Mouse (Mus musculus) forebrain, embryonic 12.5 days (tissue): ENCODE measurements at regions not wholly inside any gene's neighbourhood (a gene's known extent, or its start where the extent isn't known, plus 50 kb on each side); places are given as distances from the start of the nearest gene placed in this dataset.

Source experiments
- ATAC-seq: fragments of 200-750 bp; cut with Nextera tagmentation; 2 replicates; pipeline ENCODE4 v1.8.0; 2017; ENCODE audit warnings: moderate TSS enrichment; ENCODE audit not compliant: low FRiP score
- H3K27ac ChIP-seq: fragments of 300-500 bp; sonication (generic); 2 replicates; pipeline ENCODE4 v1.5.1; 2016; ENCODE audit warnings: mild to moderate bottlenecking
- H3K27me3 ChIP-seq: fragments of 300-500 bp; sonication (generic); 2 replicates; pipeline ENCODE4 v1.6.1; 2016; ENCODE audit warnings: mild to moderate bottlenecking
- H3K36me3 ChIP-seq: fragments of 300-500 bp; sonication (generic); replicated peaks from 2 replicates; pipeline ENCODE4 v1.6.1; 2016; ENCODE audit warnings: mild to moderate bottlenecking
- H3K4me1 ChIP-seq: fragments of 300-500 bp; sonication (generic); 2 replicates; pipeline ENCODE4 v1.6.1; 2016
- H3K4me2 ChIP-seq: fragments of 300-500 bp; sonication (generic); 2 replicates; pipeline ENCODE4 v1.6.1; 2016; ENCODE audit warnings: mild to moderate bottlenecking, moderate library complexity
- H3K4me3 ChIP-seq: fragments of 300-500 bp; sonication (generic); replicated peaks from 2 replicates; pipeline ENCODE4 v1.5.1; 2016; ENCODE audit warnings: mild to moderate bottlenecking
- H3K9ac ChIP-seq: fragments of 300-500 bp; sonication (generic); 2 replicates; pipeline ENCODE4 v1.6.1; 2016; ENCODE audit warnings: mild to moderate bottlenecking
- H3K9me3 ChIP-seq: fragments of 300-500 bp; sonication (generic); 2 replicates; pipeline ENCODE4 v1.6.1; 2016
- WGBS: fragments of 180-500 bp; shearing (Covaris S2); methylation state at CpG from one replicate; pipeline ENCODE4 v1.1.7; 2016; 5-methylcytosine and 5-hydroxymethylcytosine counted together

DNA sequence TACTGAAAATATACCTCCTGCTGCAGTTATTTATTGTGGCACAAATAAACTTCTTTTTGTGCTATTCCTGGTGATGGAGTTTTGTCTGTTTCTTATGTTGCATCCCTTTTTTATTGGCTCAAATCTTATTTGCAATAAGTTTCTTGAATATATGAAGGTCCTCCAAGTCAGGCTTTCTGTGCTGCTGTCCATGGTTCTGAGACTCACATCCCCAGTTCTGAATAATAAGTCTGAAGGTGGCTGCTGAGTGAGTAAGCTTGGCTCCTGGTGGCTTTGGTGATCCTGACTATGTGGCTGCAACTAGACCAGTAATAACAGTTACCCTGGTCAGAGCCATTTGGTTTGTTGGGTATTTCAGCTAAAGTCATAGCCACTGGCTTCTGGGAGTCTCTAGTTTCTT is 433.6 kb upstream of the Nova1 start:
- H3K9me3 ChIP-seq = no peaks in the 10 kb centered on the region
- no peak overlapping the region for H3K4me2 ChIP-seq
- no peaks in the 10 kb centered on the region for H3K27me3 ChIP-seq
- H3K36me3 ChIP-seq = no peaks in the 10 kb centered on the region
- H3K9ac ChIP-seq = no peak overlapping the region
- H3K4me1 ChIP-seq = no peaks in the 10 kb centered on the region
- no peak overlapping the region for H3K4me3 ChIP-seq
- no peak overlapping the region for H3K27ac ChIP-seq
- no peak for ATAC-seq

DNA sequence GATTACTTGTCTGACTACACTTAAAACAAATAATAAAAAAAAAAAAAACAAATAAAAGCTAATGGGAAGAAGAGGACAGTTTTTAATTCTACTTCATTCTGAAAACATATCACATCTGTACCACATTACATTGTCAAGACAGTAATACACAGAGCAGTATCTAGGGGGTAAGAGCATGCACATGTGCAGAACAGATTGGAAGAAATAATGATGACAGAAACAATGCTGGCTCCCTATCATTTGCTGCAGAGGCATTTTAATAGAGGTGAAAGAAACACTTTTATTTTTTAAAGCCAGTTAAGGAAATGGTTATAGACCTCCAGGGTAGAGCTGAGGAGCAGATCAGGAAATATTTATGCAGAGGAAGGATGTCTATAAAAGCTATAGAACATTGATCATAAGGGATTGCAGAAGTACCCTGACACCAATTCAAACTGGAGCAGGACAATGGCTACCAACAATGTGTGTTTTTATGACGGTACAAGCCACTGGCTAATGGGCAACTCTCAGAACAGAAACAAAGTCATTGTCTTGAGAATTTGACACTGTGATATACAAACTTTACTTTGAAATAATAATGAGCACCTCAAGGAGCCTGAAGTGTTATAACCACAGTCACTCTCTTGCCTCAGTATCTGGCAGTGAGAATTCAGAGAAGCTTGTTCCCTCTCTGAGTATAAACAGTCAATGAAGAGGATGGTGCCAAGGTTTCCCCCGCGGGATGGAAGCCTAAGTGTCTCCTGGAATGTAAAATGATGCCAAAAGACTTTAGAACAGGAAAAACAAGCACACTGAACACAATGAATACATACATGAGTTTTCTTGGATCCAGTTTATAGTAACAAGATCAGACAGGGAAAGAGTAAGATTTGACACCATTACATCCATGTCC is 425.1 kb upstream of the Nova1 start:
- Histone ChIP-seq H3K27ac (no peak overlapping the region), H3K9me3 (no peaks in the 10 kb centered on the region), H3K27me3 (no peaks in the 10 kb centered on the region), H3K4me1 (no peaks in the 10 kb centered on the region), H3K36me3 (no peaks in the 10 kb centered on the region), H3K4me3 (no peak overlapping the region), H3K4me2 (no peak overlapping the region), H3K9ac (no peak overlapping the region)
- 72% methylated on average over 3 of the region's 3 CpGs for WGBS
- ATAC-seq = no peak

DNA sequence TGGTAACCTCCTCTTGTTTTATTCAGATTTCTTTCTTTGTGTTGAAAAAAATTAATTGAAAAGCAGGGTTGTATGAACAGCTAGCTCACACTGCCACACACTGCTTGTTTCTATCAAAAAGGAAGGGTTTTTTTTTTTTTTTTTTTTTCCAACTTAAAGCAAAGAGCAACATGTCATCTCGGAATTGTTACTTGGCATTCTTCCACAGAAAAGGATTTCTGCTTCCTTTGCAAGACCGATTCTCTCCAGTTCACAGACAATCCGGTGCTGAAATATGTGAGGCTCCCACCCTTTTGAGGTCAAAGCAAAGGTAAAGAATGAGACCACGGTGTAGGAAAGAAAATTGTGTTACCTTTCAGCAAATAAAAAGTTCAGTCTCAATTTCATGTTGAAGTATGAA is 401.3 kb upstream of the Nova1 start:
- no peak overlapping the region for H3K27ac ChIP-seq
- H3K4me3 ChIP-seq = no peak overlapping the region
- no peaks in the 10 kb centered on the region for H3K36me3 ChIP-seq
- H3K9me3 ChIP-seq = no peaks in the 10 kb centered on the region
- no peaks in the 10 kb centered on the region for H3K27me3 ChIP-seq
- no peak overlapping the region for H3K4me2 ChIP-seq
- WGBS = 58% methylated on average over 4 of the region's 4 CpGs
- ATAC-seq = no peak
- no peaks in the 10 kb centered on the region for H3K4me1 ChIP-seq
- H3K9ac ChIP-seq = no peak overlapping the region

DNA sequence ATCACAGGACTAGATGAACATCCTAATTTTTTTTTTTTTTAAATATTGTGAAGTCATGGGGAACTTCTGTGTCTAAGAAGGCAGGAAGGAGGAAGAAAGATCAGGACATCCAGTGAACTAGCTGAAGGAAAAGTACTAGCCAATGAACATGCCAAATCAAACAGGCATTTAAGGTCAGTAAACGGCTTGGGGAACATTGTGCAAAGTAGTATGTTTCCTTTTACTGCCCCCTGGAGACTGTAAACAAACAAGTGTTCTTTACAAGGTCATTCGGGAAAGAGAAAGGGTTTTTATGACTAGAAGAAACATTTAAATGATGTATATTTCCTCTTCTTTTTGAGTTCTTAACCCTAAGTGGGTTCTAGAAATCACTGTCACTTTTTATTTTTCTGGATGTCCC is 400.6 kb upstream of the Nova1 start:
- no peak overlapping the region for H3K9ac ChIP-seq
- ATAC-seq = no peak
- H3K4me2 ChIP-seq = no peak overlapping the region
- no peaks in the 10 kb centered on the region for H3K9me3 ChIP-seq
- H3K36me3 ChIP-seq = no peaks in the 10 kb centered on the region
- 60% methylated on average over 2 of the region's 2 CpGs for WGBS
- H3K4me3 ChIP-seq = no peak overlapping the region
- no peaks in the 10 kb centered on the region for H3K4me1 ChIP-seq
- H3K27ac ChIP-seq = no peak overlapping the region
- H3K27me3 ChIP-seq = no peaks in the 10 kb centered on the region

DNA sequence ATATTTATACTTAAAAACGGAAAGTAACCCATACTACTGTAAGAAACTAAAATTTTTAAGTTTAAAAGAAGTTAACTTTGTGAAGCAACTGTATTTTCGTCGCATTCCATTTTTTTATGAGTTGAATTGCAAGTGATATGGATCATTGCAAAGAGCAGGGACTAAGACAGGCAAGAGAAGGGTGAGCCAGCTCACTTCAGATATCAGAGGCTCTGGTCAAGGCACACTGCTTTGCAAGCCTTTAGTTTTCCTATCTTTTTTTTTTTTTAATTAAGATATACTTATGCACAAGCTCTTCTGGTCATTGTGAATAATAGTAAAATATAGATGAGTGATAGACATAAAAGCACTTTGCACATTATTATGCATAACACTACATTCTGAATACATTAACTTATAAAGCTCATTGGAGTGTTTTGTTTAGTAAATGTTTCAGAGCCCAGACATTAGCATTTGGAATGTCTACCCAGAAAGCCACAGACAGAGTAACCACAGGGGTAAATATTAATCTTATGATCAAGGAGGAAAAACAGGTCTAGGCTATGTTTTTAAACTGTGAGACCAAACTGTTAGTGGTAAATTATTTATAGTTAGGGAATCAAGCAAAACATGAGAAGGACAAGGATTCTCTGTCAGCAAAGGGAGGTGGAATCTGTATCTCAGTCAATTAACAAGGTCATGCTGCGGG is 392.8 kb upstream of the Nova1 start:
- no peak overlapping the region for H3K4me3 ChIP-seq
- 85% methylated on average over 4 of the region's 4 CpGs for WGBS
- H3K4me1 ChIP-seq = no peaks in the 10 kb centered on the region
- no peak overlapping the region for H3K9ac ChIP-seq
- no peak for ATAC-seq
- no peak overlapping the region for H3K4me2 ChIP-seq
- no peaks in the 10 kb centered on the region for H3K27me3 ChIP-seq
- H3K27ac ChIP-seq = no peak overlapping the region
- no peaks in the 10 kb centered on the region for H3K36me3 ChIP-seq
- no peaks in the 10 kb centered on the region for H3K9me3 ChIP-seq

DNA sequence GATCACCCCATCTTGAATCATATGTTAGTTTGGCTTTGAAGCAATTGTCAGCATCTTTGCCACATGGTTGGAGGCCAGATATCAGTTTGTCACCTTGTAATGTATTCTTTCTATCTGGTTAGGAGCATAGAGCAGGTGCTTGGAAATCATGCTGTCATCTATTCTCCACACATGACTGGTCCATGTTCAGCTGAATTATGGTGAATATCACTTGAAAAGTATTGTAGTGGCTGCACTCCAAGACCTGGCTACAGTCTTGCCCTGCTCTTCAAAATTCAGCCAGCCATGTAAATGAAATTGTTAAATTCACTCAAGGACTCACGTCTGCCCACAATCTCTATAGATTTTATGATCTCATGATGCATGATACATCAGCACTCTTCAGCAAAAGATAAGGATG is 384.2 kb upstream of the Nova1 start:
- no peak overlapping the region for H3K4me2 ChIP-seq
- H3K36me3 ChIP-seq = no peaks in the 10 kb centered on the region
- WGBS = 77% methylated on average over 1 of the region's 1 CpGs
- H3K9me3 ChIP-seq = no peaks in the 10 kb centered on the region
- H3K4me3 ChIP-seq = no peak overlapping the region
- H3K9ac ChIP-seq = no peak overlapping the region
- H3K27ac ChIP-seq = no peak overlapping the region
- no peaks in the 10 kb centered on the region for H3K4me1 ChIP-seq
- no peak for ATAC-seq
- H3K27me3 ChIP-seq = no peaks in the 10 kb centered on the region

DNA sequence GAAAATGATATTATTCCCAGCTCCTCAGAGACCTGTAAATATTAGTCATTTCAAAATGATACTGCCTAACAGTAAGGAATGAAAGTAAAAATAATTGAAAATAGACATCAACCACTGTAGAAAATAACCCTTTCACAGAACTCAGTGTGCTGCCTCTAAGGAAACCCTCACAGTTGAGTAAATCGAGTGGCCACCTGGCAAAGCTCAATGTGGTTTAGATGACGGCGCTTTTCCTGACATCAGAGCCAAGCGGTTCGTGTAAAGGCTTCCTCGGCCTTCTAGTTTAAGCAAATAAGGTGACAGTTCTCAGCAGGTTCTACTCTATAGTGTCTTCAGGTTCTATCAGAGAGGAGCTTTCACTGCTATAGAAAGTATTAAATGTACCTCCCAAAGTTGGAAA is 379.9 kb upstream of the Nova1 start:
- H3K27ac ChIP-seq = no peak overlapping the region
- no peaks in the 10 kb centered on the region for H3K27me3 ChIP-seq
- H3K4me1 ChIP-seq = no peaks in the 10 kb centered on the region
- no peak overlapping the region for H3K9ac ChIP-seq
- 81% methylated on average over 6 of the region's 6 CpGs for WGBS
- no peak overlapping the region for H3K4me2 ChIP-seq
- no peak for ATAC-seq
- no peaks in the 10 kb centered on the region for H3K9me3 ChIP-seq
- H3K36me3 ChIP-seq = no peaks in the 10 kb centered on the region
- H3K4me3 ChIP-seq = no peak overlapping the region

DNA sequence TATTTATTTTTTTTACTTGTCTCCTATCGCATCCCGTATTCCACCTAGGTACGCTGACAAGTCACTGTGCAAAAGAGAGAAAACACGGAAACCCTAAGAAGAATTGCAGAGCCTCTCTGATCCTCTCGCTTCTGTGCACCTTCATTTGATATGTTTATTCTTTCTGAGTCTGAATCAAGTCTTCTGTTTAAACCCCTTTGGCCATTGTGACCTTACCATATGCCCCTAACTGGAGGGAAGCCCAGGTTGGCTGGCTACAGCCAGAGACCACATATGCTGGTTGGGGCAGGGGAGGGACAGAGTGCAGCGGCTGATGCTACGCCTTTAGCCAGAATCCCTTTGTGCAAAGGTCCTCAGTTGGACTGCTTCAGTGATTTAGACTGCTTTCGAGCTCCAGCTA is 346.0 kb upstream of the Nova1 start:
- Histone ChIP-seq H3K27me3 (no peaks in the 10 kb centered on the region), H3K4me3 (peak overlapping the region; percentile 23), H3K4me1 (peaks cover 25% of the 10 kb centered on the region), H3K9me3 (no peaks in the 10 kb centered on the region), H3K36me3 (no peaks in the 10 kb centered on the region), H3K27ac (peak overlapping the region; percentile 59; the same call in 1 of the 2 replicates), H3K4me2 (peak overlapping the region; percentile 42), H3K9ac (no peak overlapping the region)
- WGBS = 44% methylated on average over 8 of the region's 8 CpGs
- peak; percentile 21; the same call in 1 of the 2 replicates for ATAC-seq

DNA sequence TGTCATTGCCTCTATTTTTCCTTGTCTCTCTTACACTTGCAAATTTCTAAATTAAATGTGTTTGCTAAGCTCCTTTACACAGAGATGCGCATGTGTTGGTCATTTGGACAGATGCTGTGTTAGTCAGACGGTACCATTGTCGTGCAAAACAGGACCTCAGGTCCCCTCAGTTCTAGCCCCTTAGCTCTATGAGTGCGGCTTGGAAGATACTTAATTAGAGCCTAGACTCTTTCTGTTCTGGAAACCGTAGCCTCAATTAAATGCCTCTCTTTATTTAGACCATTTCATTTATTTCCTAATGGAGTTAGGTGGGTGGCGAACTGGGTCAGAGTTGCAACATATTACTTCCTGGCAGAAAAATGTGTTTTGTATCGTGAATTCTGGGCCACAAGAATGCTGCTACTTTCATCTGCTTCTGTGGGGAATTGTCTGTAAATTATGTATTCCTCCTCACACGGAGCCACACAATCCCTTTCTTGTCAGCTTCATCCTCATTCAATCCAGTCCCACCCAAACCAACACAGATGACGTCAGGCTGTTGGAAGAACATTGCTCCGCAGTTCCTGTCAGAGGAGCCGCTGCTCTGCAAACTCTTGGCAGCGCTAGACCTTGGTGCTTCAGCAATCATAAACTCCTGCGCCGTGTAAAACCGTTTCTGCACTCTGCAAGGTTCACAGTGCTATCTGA is 345.4 kb upstream of the Nova1 start:
- 10% methylated on average over 15 of the region's 15 CpGs for WGBS
- ATAC-seq = peak; percentile 83
- Histone ChIP-seq H3K4me1 (peaks cover 25% of the 10 kb centered on the region), H3K27me3 (no peaks in the 10 kb centered on the region), H3K27ac (peak overlapping the region; percentile 59; the same call in 1 of the 2 replicates), H3K9ac (no peak overlapping the region), H3K4me2 (peak overlapping the region; percentile 42), H3K4me3 (peak overlapping the region; percentile 23), H3K9me3 (no peaks in the 10 kb centered on the region), H3K36me3 (no peaks in the 10 kb centered on the region)

DNA sequence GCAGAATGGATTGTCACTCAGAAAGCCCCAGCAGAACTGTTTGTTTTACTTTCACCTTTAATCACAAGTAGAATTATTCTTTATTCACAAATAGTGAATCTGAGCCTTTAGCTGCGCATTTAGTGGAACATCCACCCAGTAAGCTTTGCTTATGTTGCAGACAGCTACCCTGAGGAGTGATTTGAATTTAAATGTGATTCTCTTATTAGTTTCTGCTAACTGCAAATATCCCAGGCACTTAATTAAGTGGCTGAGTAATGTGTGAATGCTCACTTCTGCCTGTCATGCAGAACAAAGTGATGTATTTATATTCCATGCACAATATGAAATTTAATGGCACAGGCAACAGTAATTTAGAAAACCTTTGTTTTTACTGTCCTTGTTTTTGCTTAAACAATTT is 344.4 kb upstream of the Nova1 start:
- peak overlapping the region; percentile 41 for H3K4me2 ChIP-seq
- peaks cover 25% of the 10 kb centered on the region for H3K4me1 ChIP-seq
- H3K27ac ChIP-seq = peak overlapping the region; percentile 80
- H3K9ac ChIP-seq = no peak overlapping the region
- 7% methylated on average over 1 of the region's 1 CpGs for WGBS
- peak overlapping the region; percentile 13 for H3K4me3 ChIP-seq
- H3K27me3 ChIP-seq = no peaks in the 10 kb centered on the region
- H3K36me3 ChIP-seq = no peaks in the 10 kb centered on the region
- H3K9me3 ChIP-seq = no peaks in the 10 kb centered on the region
- ATAC-seq = peak; percentile 68

DNA sequence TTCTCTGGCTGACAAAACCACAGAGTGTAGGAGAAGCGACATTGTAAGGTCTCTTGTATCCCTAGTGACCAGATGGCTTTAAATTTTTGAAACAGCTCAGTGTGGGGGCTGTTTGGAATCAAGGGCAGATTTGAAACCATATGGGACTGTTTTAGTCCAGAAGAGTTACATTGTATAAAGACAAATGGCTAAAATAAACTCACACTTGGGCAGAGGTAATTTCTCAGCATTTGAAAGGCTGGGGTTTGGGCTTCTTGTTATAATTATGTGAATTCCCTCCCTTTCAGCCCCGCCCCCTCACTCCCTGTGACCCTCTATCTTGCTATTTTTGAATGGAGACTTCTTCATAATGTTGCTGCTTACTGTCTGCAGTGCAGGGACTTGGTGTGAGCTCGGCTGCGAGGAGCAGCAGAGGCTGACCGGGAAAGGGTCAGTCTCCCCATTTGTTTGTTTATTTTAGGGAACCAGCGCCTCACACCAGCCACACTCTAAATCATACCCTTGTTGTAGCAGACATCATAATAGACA is 344.0 kb upstream of the Nova1 start:
- no peak overlapping the region for H3K9ac ChIP-seq
- WGBS = 12% methylated on average over 6 of the region's 6 CpGs
- H3K9me3 ChIP-seq = no peaks in the 10 kb centered on the region
- H3K36me3 ChIP-seq = no peaks in the 10 kb centered on the region
- peaks cover 25% of the 10 kb centered on the region for H3K4me1 ChIP-seq
- peak; percentile 74 for ATAC-seq
- H3K4me3 ChIP-seq = peak overlapping the region; percentile 13
- H3K27me3 ChIP-seq = no peaks in the 10 kb centered on the region
- peak overlapping the region; percentile 41 for H3K4me2 ChIP-seq
- H3K27ac ChIP-seq = peak overlapping the region; percentile 80

DNA sequence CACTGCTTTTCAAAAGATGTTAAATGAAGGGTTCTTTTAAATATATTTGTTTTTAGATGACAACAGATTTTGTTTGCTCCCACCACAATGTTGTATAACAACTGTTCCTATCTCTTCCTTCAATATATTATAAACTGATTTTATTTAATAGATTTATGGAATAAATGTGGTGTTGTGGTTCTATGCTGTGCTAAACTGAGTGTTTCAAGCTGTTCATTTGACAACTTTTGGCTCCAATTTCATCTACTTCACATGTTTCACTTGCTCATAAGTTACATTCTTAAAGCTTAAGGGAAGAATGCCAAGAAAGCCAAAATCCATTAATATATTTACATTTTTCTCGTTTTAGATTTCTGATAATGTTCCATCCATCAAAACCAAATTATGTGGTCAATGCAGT is 341.9 kb upstream of the Nova1 start:
- no peak overlapping the region for H3K4me2 ChIP-seq
- WGBS = 84% methylated on average over 1 of the region's 1 CpGs

More for the DNA sequence above, 341.9 kb upstream of the Nova1 start:
- ATAC-seq = no peak
- H3K27me3 ChIP-seq = no peaks in the 10 kb centered on the region
- no peak overlapping the region for H3K9ac ChIP-seq
- no peaks in the 10 kb centered on the region for H3K9me3 ChIP-seq
- no peak overlapping the region for H3K27ac ChIP-seq
- H3K4me3 ChIP-seq = no peak overlapping the region
- no peaks in the 10 kb centered on the region for H3K36me3 ChIP-seq
- H3K4me1 ChIP-seq = peaks cover 25% of the 10 kb centered on the region
